Mouse (Mus musculus): ENCODE results near the gene Cadps. TPM values are rescaled to one million over a fixed set of nuclear protein-coding genes. Genes with fewer than 3 reads are reported as not detected.

Gene Cadps
- polyA plus RNA-seq (2015; fragmentation: Illumina TruSeq; extraction: RNeasy Lipid Tissue Mini Kit (QIAGEN cat#74804); ENCODE audit: low read depth, low replicate concordance): 177 TPM

DNA sequence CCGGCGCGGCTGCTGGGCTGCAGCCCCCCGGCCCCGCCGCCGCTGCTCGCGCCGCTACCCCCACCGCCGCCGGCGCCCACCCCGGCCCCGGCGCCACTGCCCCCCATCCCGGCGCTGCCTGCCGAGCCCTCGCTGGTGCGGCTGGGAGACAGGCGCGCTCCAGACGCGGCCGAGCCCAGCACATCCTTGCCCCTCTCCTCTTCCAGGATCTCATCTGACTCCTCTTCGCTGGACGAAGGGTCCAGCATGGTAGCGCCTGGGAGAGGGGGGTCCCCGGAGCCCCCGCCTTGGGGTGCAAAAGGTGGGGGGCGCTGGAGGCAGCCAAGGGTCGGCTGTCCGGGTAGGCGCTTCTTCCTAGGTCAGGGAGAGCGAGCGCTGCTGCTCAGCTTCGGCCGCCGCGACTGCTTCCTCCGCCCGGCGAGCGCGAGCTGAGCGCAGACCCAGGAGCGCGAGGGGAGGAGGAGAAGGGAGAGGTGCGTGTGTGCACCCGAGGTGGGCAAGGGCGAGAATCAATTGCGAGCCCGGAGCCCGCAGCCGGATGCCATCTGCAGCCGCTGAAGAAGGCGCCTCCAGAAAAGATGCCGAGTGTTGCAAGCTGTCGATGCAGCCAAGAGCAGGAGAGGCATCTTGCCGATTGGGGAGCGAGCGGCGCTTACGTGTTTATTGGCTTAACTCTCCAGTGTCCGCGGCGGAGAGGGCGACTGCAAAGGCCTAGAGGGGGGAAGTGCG is at the start of gene Cadps:
TSS of gene Cadps (minus strand) at position 589 of the 729 bp plus-strand sequence.

DNA sequence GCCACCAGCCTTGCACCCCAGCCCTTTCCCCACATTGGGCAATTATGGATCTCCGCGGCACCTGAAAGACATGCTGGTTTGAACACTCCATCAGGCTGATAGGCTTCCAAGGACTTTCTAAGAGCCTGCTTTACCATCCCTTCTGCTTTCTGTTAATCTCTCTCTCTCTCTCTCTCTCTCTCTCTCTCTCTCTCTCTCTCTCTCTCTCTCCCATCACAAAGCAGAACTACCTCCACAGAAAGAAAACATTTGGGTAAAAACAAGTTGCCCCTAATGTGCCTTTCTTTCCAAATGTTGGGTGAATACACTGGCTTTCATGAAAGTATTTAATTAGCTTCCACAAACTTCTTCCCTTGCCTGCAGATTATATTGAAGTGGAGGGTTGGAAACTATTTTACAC is 474.8 kb downstream of the Cadps start, which contains the start of gene Fezf2:
TSS of gene Fezf2 (minus strand) at position 101 of the 400 bp plus-strand sequence.

